Mouse (Mus musculus) cerebellum, adult 9-10 months (tissue): Measurements from ENCODE around the gene Fkbp15.

Source experiments
- DNase-seq: peaks from one replicate; pipeline ENCODE4 v3.0.0; 2022

Gene Fkbp15

GRCm38 (mm10) chr4:62372410-62372809 is 12.1 kb upstream of the Fkbp15 start:
- no peak for DNase-seq

DNA sequence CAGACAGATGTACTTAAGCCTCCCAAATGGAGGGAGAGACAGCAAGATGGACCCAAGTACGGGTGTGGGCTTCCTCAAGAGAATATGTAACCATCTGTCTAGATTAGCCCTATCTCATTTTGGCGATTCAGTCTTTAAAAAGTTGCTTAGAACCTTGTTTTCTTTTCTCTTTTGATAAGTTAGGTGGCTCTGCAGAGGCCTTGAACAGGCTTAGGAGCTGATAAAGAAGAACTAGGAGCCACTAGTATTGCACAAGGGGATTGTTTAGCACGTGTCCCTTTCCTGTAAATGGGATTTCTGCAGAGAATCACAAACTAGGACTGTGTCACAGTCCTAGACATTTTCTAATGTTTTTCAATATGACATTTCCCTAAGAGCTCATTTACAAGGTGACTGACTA is 8.7 kb upstream of the Fkbp15 start:
- no peak for DNase-seq

- no peak for DNase-seq
Observed at GRCm38 (mm10) chr4:62367586-62367985, 7.2 kb upstream of the Fkbp15 start.

GRCm38 (mm10) chr4:62366291-62366690 is 5.9 kb upstream of the Fkbp15 start:
- no peak for DNase-seq

DNA sequence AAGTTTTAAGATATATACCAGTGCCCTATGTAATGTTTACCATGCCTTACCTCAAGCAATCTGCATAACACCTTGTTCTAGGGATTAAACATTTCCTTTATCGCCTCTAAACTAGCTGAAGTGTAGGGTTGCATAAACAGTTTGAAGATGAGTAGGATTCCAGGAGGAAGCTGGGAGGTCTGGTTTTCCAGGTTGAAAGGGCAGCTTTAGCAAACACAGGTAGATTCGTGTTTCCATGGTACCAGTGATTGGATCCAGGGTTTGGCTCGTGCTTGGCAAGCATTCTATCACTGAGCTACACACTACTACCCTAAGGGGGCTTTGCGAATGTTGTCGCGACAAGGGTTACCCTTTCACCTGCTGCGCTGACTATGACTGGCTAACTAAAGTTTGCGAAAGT is 4.0 kb upstream of the Fkbp15 start:
- DNase-seq, result no peak

DNA sequence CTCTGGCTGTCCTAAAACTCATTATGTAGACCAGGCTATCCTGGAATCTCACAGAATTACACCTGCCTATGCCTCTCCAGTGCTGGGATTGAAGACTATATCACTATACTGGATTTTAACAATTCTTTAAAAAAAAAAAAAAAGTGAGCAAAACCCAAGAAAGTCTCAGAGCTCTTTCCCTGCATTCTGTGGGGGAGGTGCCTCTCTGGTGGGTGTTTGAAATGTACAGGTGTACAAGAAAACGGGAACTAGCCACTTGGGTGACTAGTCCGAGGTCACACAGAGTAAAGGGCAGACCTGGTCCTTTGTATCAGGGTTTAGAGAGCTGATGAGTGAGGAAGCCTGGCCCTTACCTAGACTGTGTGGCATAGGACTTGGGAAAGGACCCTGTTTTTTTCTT is 2.1 kb upstream of the Fkbp15 start:
- peak; percentile 12 for DNase-seq

DNA sequence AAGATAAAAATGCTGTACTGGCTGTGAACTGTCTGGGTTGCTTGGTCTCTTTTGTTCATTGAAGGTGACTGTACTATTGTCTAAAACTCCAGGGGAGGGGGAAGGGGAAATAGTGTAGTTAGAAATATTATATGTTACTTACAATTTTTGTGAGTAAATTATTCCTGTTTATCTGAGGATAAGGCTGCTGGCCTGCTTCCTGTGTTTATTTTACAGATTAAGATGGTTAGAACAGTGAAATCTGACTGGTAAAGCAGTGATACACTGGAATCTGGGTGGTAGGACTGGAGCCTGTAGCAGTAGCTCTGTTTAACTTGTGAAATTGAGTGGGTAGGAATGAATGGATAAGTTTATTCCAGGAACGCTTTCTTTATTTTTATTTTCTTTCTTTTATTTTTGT is 1.6 kb upstream of the Fkbp15 start:
- DNase-seq, result peak; percentile 12

DNA sequence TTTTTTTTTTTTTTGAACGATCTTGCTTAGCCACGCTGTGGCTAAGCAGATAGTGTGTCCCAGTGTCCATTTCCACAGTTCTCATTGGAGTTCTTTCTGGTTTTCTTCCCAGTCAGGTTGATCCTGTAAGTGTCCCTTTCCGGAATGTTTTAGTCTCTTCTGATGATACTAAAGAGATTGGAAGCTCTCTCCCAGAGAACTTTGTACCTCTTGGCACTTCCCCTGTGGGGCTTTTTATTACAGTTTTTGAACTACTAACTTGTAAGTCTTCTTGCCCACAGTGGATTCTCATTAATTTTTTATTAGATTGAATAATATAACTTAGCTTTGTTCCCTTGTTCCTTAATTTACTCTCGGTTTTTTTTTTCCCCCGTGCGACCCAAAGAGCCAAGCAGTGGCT is 1.2 kb upstream of the Fkbp15 start:
- DNase-seq, result peak; percentile 13

DNA sequence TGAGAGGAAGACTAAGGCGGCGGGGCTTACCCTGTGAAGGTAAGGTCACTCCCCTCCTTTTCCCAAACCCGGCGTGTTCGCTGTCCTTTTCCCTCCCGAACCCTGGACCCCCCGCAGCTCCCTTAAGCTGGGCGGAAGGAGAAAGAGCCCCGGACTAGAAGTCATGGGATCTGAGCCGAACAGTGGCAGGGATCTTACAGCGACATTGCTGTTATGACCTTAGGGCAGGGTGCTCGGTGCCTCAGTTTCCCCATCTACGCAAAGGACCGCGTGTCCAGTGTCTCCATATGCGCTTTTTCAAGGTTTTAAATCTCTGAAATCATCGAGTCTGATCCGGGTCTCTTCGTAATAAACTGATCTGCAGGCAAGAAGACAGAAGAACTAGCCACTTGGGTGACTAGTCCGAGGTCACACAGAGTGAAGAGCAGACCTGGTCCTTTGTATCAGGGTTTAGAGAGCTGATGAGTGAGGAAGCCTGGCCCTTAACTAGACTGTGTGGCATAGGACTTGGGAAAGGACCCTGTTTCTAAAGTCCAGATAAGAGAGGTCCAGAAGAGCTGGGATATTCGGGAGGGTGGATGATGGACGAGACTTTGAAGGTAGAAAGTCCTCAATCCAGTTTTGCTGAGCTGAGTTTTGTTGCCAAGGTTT is 582 bp upstream of the Fkbp15 start:
- DNase-seq, result no peak

GRCm38 (mm10) chr4:62359256-62359775 is 1.0 kb downstream of the Fkbp15 start:
- DNase-seq, result peak; percentile 13

GRCm38 (mm10) chr4:62357631-62358148 is 2.7 kb downstream of the Fkbp15 start:
- DNase-seq, result no peak

DNA sequence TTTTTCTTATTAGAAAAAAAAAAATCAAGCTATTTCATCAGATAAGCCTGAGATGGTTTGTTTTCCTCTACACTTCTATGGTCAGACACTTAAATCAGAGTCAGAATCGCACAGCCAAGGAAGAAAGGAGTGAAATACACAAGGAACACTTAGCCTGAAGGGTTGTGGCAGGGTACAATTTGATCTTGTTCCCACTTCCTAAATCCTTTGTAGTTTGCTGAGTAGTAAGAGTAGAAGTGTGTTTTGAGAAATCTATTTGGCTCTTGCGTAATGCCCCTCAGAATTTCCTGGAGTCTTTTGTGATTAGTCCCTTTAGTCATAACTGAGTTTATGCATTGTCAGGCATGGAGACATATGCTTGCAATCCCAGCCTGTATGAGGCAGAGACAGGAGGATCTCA is 11.0 kb downstream of the Fkbp15 start:
- DNase-seq, result no peak

DNA sequence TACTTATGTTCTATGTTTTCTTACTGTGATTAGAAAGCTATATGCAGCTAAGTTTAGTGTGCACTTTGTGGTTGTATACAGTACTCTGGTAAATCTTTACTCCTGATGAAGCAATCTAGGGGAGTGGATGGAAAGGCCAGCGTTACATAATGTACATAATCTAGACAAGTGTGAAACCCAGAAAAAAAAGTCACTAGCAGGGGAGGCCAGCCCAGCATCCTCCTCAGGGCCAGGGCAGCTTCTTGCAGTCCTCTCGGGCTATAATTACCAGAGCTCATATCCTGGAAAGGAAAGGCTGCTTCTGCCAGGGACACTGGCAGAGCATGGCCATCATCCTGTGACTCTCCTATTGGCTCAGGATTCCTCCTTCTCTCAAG is 12.0 kb downstream of the Fkbp15 start:
- no peak for DNase-seq

GRCm38 (mm10) chr4:62347605-62348328 is 12.6 kb downstream of the Fkbp15 start:
- DNase-seq, result no peak

GRCm38 (mm10) chr4:62345827-62346226 is 14.5 kb downstream of the Fkbp15 start:
- no peak for DNase-seq

DNA sequence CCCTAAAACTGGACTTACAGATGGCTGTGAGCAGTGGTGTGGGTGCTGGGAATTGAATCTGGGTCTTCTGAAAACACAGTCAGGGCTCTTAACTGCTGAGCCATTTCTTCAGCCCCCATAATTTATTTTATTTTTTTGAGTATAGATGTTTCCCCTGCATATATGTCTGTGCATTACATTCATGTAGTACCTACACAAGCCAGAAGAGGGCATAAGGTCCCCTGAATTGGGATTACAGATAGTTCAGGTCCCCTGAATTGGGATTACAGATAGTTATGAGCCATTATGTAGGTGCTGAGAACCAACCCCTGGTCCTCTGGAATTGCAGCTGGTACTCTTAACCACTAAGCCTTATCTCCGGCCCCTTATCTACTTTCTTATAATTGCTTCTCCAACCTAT is 16.3 kb downstream of the Fkbp15 start:
- peak; percentile 33 for DNase-seq

GRCm38 (mm10) chr4:62338536-62338935 is 21.8 kb downstream of the Fkbp15 start:
- no peak for DNase-seq

DNA sequence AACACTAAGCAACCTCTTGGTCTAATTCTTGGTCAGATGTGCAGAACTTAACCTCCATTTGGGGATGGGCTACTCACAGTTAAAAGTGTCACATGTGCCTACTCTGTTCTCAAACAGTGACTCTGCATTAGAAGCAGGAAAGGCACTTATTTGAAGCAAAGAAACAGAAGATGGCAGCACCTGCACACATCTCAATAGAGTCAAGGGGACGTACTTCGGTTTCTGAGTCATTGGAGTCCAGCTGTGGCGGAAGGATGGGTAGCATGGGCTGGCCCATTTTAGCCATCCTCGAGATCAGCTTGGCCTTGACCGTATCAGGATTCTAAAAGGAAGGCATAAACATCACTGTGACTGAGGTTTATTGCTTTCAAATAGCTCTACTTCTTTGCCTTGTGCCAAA is 28.4 kb downstream of the Fkbp15 start:
- no peak for DNase-seq

GRCm38 (mm10) chr4:62328941-62329660 is 31.2 kb downstream of the Fkbp15 start:
- no peak for DNase-seq

- DNase-seq, result no peak
Observed at GRCm38 (mm10) chr4:62326111-62326510, 34.2 kb downstream of the Fkbp15 start.

DNA sequence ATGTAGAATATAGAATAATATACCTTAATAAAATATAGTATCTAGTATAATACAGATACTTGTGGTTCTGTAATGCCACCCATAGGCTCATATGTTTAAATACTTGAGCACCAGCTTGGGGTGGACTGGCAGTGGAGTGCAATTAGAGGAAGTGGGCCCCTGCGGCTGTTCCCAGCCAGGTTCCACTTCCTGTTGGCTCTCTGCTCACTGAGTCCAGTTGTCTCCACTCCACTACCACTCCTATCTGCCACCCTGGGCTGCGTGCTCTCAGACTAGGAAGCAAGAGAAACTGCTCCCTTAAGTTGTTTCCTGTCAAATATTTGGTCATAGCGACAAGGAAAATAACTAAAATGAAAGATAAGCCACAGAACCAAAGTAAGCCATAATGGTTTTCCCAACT is 37.7 kb downstream of the Fkbp15 start:
- DNase-seq, result no peak

GRCm38 (mm10) chr4:62318294-62318693 is 42.1 kb downstream of the Fkbp15 start:
- no peak for DNase-seq

DNA sequence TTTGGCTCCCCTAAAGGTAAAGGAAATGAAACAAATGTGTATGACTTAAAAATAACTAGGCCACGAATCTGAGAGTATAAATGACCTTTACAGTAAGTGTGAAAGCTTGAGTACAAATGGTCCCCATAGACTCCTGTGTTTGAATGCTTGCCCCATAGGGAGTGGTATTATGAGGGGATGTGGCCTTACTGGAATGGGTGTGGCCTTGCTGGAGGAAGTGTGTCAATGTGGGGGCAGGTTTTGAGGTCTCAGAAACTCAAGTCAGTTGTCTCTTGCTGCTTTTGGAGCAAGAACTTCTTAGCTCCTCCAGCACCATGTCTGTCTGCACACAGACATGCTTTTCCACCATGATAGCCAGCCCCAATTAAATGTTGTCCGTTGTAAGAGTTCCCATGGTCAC is 43.9 kb downstream of the Fkbp15 start:
- no peak for DNase-seq

DNA sequence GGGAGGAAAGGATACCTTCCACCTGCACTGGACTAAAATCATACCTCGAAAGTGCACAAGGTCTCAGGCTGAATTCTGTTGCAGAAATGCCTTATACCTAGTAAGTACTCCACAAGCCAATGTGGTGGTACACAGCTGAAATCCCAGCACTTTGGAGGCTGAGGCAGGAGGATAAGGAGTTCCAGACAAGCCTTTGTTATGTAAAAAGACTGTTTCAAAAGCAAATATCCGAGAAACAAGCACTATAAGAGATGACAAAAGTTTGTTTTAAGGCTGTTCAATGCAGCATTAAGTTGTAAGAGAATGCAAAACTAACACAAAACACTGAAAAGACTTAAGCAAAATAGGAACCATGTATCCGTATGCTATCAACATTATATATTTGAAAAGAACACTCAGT is 45.8 kb downstream of the Fkbp15 start:
- DNase-seq, result no peak
